Mouse (Mus musculus) kidney, embryonic 14.5 days (tissue): ENCODE data around the gene En2. TPM values are rescaled to one million over a fixed set of nuclear protein-coding genes. Genes with fewer than 3 reads are reported as not detected.

Experiments
- ATAC-seq: fragments of 200-750 bp; cut with Nextera tagmentation; 2 replicates; pipeline ENCODE4 v1.8.0; 2017; ENCODE audit warnings: moderate number of reproducible peaks, mild to moderate bottlenecking, moderate TSS enrichment, moderate library complexity; ENCODE audit not compliant: low FRiP score, low TSS enrichment
- H3K27ac ChIP-seq: fragments of 300-500 bp; sonication (generic); 2 replicates; pipeline ENCODE4 v1.5.1; 2014; ENCODE audit warnings: low read depth, mild to moderate bottlenecking, low read length, moderate library complexity, mixed read lengths
- H3K27me3 ChIP-seq: fragments of 300-500 bp; sonication (generic); 2 replicates; pipeline ENCODE4 v1.6.1; 2014; ENCODE audit warnings: mild to moderate bottlenecking, low read length; ENCODE audit not compliant: control insufficient read depth, insufficient read depth
- H3K36me3 ChIP-seq: fragments of 300-500 bp; sonication (generic); 2 replicates; pipeline ENCODE4 v1.6.1; 2014; ENCODE audit warnings: low read length, mixed read lengths; ENCODE audit not compliant: control insufficient read depth, insufficient read depth
- H3K4me1 ChIP-seq: fragments of 300-500 bp; sonication (generic); 2 replicates; pipeline ENCODE4 v1.6.1; 2014; ENCODE audit warnings: low read length, mixed read lengths; ENCODE audit not compliant: control insufficient read depth, insufficient read depth
- H3K4me2 ChIP-seq: fragments of 300-500 bp; sonication (generic); replicated peaks from 2 replicates; pipeline ENCODE4 v1.6.1; 2014; ENCODE audit warnings: low read depth, mild to moderate bottlenecking, low read length
- H3K4me3 ChIP-seq: fragments of 300-500 bp; sonication (generic); 2 replicates; pipeline ENCODE4 v1.5.1; 2014; ENCODE audit warnings: mild to moderate bottlenecking, low read length
- H3K9ac ChIP-seq: fragments of 300-500 bp; sonication (generic); 2 replicates; pipeline ENCODE4 v1.6.1; 2014; ENCODE audit warnings: low read depth, mild to moderate bottlenecking, low read length, moderate library complexity
- H3K9me3 ChIP-seq: fragments of 300-500 bp; sonication (generic); 2 replicates; pipeline ENCODE4 v1.6.1; 2016; ENCODE audit warnings: low read length; ENCODE audit not compliant: control insufficient read depth
- WGBS: fragments of 180-500 bp; shearing (Covaris S2); extraction: QIAGEN DNeasy Blood & Tissue Kit; methylation state at CpG from one replicate; pipeline ENCODE4 v1.1.7; 2014; 5-methylcytosine and 5-hydroxymethylcytosine counted together
- polyA plus RNA-seq: library from polyadenylated mRNA; unstranded; fragments of >200 nt; fragmentation: Nextera tagmentation; extraction: Ambion mirVana; gene quantifications from 2 replicates; pipeline ENCODE4 v1.2.1, GENCODE M21; 2014

Gene En2
- polyA plus RNA-seq, 1 experiment from 2014 or later = 0.27 TPM

DNA sequence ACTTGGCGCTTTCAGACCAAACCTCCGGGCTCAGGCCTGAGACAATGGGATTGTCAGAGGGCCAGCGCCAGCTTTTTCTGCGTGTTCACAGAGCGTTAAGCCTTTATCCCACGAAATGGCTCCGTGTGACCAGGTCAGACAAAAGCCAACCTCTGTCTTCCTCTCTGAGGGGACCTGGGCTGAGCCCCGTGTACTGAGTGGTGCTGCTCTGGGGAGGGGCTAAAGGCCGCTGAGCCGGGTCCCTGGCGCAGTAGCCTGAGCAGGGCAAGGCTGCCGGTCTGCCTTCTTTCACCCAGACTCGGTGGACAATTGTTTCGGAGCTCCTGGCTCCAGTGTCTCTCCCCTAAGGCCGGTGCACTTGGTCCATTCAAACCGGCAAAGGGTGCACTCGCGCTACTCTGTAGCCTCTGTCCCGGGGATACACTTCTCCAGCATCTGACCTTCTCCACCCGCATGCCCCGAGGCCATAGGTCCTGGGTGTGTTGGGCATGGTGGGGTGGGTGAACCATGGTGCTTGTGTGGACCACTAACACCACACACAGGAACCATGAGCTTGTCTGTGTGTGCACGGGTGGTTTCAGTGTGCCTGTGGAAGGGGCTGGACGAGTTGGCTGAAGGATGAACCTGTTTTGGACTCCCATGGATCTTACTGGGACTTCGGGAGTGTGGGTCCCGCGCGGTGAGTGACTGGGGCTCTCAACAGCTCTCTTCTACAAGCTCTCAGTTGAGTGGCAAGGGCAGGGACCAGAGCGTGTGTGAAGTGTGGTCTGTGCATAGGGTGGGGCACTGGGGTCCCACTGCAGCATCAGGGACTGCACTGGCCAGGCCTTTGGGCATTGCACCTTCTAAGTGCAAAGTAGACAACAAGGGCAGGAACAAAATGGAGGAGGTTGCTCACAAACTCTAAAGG lies 40.9 kb upstream of the En2 start:
- Histone ChIP-seq H3K9me3 (no peaks in the 10 kb centered on the region), H3K36me3 (no peaks in the 10 kb centered on the region), H3K27ac (no peak overlapping the region), H3K27me3 (peaks cover 80% of the 10 kb centered on the region), H3K4me1 (peaks cover 3% of the 10 kb centered on the region; the same call in 1 of the 2 replicates), H3K4me2 (0 out of 2 replicates have a peak overlapping the region, but pooled peaks have one; percentile 15), H3K9ac (no peak overlapping the region), H3K4me3 (peak overlapping the region; percentile 6; the same call in 1 of the 2 replicates)
- WGBS = 3% methylated on average over 28 of the region's 28 CpGs
- 0 out of 2 replicates have a peak, but pooled peaks have one; percentile 37 for ATAC-seq

DNA sequence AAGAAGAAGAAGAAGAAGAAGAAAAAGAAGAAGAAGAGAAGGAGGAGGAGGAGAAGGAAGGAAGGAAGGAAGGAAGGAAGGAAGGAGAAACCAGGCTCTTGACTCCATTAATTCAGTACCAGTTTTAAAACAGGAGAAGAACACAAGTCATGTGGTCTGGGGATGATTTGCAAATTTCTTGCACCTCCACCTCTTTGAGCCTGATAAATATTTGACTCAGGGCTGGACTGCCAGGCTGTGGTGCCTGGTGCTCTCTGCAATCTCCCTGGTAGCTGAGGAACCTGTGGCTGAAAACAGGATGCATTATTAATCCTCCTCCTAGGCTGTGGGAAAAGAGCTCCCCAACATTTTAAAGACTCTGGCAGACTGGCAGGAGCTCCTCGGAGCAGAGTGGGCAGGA lies 36.6 kb upstream of the En2 start:
- Histone ChIP-seq H3K4me1 (no peaks in the 10 kb centered on the region), H3K36me3 (no peaks in the 10 kb centered on the region), H3K9ac (no peak overlapping the region), H3K27ac (no peak overlapping the region), H3K4me2 (no peak overlapping the region), H3K9me3 (no peaks in the 10 kb centered on the region), H3K4me3 (no peak overlapping the region), H3K27me3 (peaks cover 63% of the 10 kb centered on the region)
- 50% methylated on average over 1 of the region's 1 CpGs for WGBS
- ATAC-seq = no peak

GRCm38 (mm10) chr5:28132231-28132630 lies 33.3 kb upstream of the En2 start:
- Histone ChIP-seq H3K27ac (no peak overlapping the region), H3K9ac (no peak overlapping the region), H3K27me3 (peaks cover 30% of the 10 kb centered on the region), H3K4me3 (no peak overlapping the region), H3K36me3 (no peaks in the 10 kb centered on the region), H3K4me2 (no peak overlapping the region), H3K9me3 (no peaks in the 10 kb centered on the region), H3K4me1 (no peaks in the 10 kb centered on the region)
- ATAC-seq = no peak
- WGBS = 88% methylated on average over 5 of the region's 5 CpGs

DNA sequence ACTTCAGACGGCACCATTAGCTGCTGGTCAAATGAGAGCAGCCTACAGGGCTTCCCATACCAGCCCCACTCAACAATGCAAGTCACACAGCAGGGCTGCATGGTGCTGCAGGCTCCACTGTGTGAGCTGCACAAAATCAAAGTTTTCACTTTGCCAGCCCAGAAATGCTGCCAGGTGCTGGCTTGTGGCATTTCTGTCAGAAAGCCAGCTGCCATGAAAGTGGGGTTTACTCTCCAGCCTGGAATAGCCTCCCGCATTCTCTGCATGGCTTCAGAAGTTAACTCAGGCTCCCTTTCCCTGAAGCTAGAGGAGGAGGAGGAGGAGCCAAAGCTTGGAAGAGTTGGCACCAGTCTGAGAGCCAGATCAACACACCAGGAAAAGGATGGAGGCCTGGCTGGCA lies 29.1 kb upstream of the En2 start:
- Histone ChIP-seq H3K9ac (no peak overlapping the region), H3K27me3 (peaks cover 4% of the 10 kb centered on the region; the same call in 1 of the 2 replicates), H3K4me3 (no peak overlapping the region), H3K4me2 (no peak overlapping the region), H3K36me3 (no peaks in the 10 kb centered on the region), H3K27ac (no peak overlapping the region), H3K9me3 (no peaks in the 10 kb centered on the region), H3K4me1 (no peaks in the 10 kb centered on the region)
- 39% methylated on average over 2 of the region's 2 CpGs for WGBS
- ATAC-seq = no peak

GRCm38 (mm10) chr5:28144555-28144954 lies 20.9 kb upstream of the En2 start:
- Histone ChIP-seq H3K4me3 (no peak overlapping the region), H3K27me3 (no peaks in the 10 kb centered on the region), H3K9ac (no peak overlapping the region), H3K27ac (no peak overlapping the region), H3K4me1 (no peaks in the 10 kb centered on the region), H3K36me3 (no peaks in the 10 kb centered on the region), H3K9me3 (no peaks in the 10 kb centered on the region), H3K4me2 (no peak overlapping the region)
- ATAC-seq = no peak

DNA sequence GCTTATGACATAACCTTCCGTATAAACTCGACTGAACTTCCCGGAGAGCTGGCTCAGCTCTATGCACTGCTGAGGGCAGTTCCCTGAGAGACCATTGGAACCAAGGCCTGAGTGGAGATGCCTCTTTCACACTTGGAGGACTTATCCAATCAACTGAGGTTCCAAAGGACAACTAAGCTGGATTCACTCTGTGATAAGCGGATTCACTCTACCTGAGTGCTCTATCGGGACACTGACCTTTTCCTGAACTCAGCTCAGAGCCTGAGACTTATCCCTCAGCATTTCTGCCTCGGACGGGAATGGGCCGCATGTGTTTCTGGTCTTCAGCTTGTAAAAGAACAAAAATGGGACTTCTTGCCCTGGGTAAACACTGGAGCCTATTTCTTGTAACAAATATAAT lies 19.5 kb upstream of the En2 start:
- no peaks in the 10 kb centered on the region for H3K9me3 ChIP-seq
- no peak overlapping the region for H3K27ac ChIP-seq
- H3K4me2 ChIP-seq = no peak overlapping the region
- no peak overlapping the region for H3K4me3 ChIP-seq
- H3K4me1 ChIP-seq = no peaks in the 10 kb centered on the region
- no peaks in the 10 kb centered on the region for H3K36me3 ChIP-seq
- no peak for ATAC-seq
- no peaks in the 10 kb centered on the region for H3K27me3 ChIP-seq
- 78% methylated on average over 8 of the region's 8 CpGs for WGBS
- no peak overlapping the region for H3K9ac ChIP-seq

GRCm38 (mm10) chr5:28148473-28148872 lies 17.0 kb upstream of the En2 start:
- Histone ChIP-seq H3K9ac (no peak overlapping the region), H3K27me3 (peaks cover 6% of the 10 kb centered on the region), H3K4me1 (no peaks in the 10 kb centered on the region), H3K36me3 (no peaks in the 10 kb centered on the region), H3K4me2 (no peak overlapping the region), H3K4me3 (no peak overlapping the region), H3K9me3 (no peaks in the 10 kb centered on the region), H3K27ac (no peak overlapping the region)
- WGBS = 29% methylated on average over 3 of the region's 3 CpGs
- ATAC-seq = no peak

DNA sequence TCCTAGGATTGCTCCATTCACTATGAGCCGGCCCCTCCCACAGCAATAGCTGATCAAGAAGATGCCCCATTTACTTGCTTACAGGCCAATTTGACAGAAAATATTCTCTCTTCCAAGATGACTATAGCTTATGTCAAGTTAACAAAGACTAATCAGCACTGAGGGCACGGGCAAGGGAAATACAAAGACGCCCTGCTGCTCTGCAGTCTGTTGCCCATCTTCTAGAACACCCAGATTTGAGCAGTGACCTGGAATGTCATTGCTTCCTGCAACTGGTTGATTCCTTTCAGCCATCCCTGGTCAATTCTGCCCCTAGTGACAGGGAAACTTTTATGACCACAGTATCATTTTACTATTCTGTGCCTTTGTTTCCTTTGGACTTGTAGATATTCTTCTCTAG lies 16.1 kb upstream of the En2 start:
- no peak overlapping the region for H3K27ac ChIP-seq
- 82% methylated on average over 3 of the region's 3 CpGs for WGBS
- H3K4me3 ChIP-seq = no peak overlapping the region
- no peak for ATAC-seq
- no peak overlapping the region for H3K9ac ChIP-seq
- H3K27me3 ChIP-seq = peaks cover 9% of the 10 kb centered on the region
- no peak overlapping the region for H3K4me2 ChIP-seq
- H3K4me1 ChIP-seq = no peaks in the 10 kb centered on the region
- no peaks in the 10 kb centered on the region for H3K9me3 ChIP-seq
- H3K36me3 ChIP-seq = no peaks in the 10 kb centered on the region

DNA sequence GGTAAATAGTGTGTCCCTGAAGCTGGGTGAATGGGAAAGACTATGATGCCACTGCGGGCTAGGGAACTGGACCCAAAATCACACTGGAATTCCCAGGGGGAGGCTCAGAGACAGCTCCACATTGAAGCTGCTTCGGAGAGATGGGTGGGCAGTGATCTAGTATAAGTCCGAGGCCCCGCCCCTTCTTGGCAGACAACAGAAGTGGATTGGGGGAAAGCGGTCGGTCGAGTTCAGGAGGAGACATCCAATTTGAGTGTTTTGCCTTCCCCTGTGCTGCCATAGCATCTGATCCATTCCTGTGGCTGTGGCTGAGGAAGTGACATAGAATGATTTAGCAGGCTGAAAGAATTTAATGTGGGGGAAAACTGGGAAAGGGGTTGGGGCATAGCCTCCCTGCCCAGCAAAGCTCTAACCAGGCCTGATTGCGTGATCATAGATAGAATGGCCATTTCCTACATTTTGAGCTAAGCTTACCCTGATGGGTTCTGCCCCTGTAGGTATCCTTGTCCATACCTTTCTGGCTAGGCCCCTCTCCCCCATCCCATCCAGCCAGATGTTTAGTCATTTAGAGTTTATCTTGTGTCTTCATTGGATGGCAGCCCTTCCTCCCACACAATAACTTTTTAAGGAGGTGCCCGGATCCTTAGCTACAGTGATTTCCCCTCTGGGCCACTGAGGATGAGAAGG lies 8.3 kb upstream of the En2 start:
- H3K4me1 ChIP-seq = peaks cover 5% of the 10 kb centered on the region; the same call in 1 of the 2 replicates
- peaks cover 75% of the 10 kb centered on the region for H3K27me3 ChIP-seq
- H3K9ac ChIP-seq = no peak overlapping the region
- H3K27ac ChIP-seq = no peak overlapping the region
- H3K4me3 ChIP-seq = no peak overlapping the region
- WGBS = 8% methylated on average over 9 of the region's 9 CpGs
- ATAC-seq = no peak
- no peak overlapping the region for H3K4me2 ChIP-seq
- H3K9me3 ChIP-seq = no peaks in the 10 kb centered on the region
- no peaks in the 10 kb centered on the region for H3K36me3 ChIP-seq
